Mouse (Mus musculus): ENCODE results near the gene Hyal6. TPM values are rescaled to one million over a fixed set of nuclear protein-coding genes. Genes with fewer than 3 reads are reported as not detected.

Hyal6 gene
- polyA plus RNA-seq, 1 experiment, result not detected

GRCm38 (mm10) chr6:24734565-24734964 is 1.5 kb downstream of the Hyal6 start:
- no peaks in the 10 kb centered on the region for H3K4me1 ChIP-seq (ENCODE audit: control insufficient read depth, insufficient read depth, low read length)
- no peak for DNase-seq

GRCm38 (mm10) chr6:24748029-24748428 is 15.0 kb downstream of the Hyal6 start, which contains the start of gene Hyal4:
Gene Hyal4, plus strand, starts transcription at chr6:24748329.
- Histone ChIP-seq H3K4me3 (replicated peaks; ENCODE audit: extremely low read depth, low read depth, low read length) (no peak within 1 kb of the TSS), H3K4me1 (ENCODE audit: control insufficient read depth, insufficient read depth, low read length) (no peaks in the 10 kb centered on the region)
- no peak for DNase-seq
- WGBS, result 83% methylated on average over 4 of the region's 4 CpGs
- TF ChIP-seq POLR2A (IDR thresholded peaks at IDR 0.05; ENCODE audit: borderline replicate concordance, extremely low read depth, low read depth, low read length), result no peak
- TF ChIP-seq CTCF (IDR thresholded peaks at IDR 0.05; ENCODE audit: insufficient read depth, low read length), result no peak

More at GRCm38 (mm10) chr6:24734565-24734964, 1.5 kb downstream of the Hyal6 start:
- TF ChIP-seq CTCF (IDR thresholded peaks at IDR 0.05; ENCODE audit: insufficient read depth, low read length), result no peak
- no peak overlapping the region for H3K4me3 ChIP-seq (replicated peaks; ENCODE audit: extremely low read depth, low read depth, low read length)
- 80% methylated on average over 6 of the region's 6 CpGs for WGBS

GRCm38 (mm10) chr6:24759281-24759680 is 26.2 kb downstream of the Hyal6 start:
- TF ChIP-seq POLR2A (IDR thresholded peaks at IDR 0.05; ENCODE audit: borderline replicate concordance, extremely low read depth, low read depth, low read length), result no peak
- no peak for TF ChIP-seq CTCF (IDR thresholded peaks at IDR 0.05; ENCODE audit: insufficient read depth, low read length)
- Histone ChIP-seq H3K4me1 (ENCODE audit: control insufficient read depth, insufficient read depth, low read length) (no peaks in the 10 kb centered on the region), H3K4me3 (replicated peaks; ENCODE audit: extremely low read depth, low read depth, low read length) (no peak overlapping the region)
- DNase-seq, result no peak
- WGBS, result 90% methylated on average over 3 of the region's 3 CpGs

GRCm38 (mm10) chr6:24766261-24766660 is 33.2 kb downstream of the Hyal6 start:
- no peak for TF ChIP-seq CTCF (IDR thresholded peaks at IDR 0.05; ENCODE audit: insufficient read depth, low read length)
- TF ChIP-seq POLR2A (IDR thresholded peaks at IDR 0.05; ENCODE audit: borderline replicate concordance, extremely low read depth, low read depth, low read length), result no peak
- H3K4me1 ChIP-seq (ENCODE audit: control insufficient read depth, insufficient read depth, low read length), result no peaks in the 10 kb centered on the region
- no peak overlapping the region for H3K4me3 ChIP-seq (replicated peaks; ENCODE audit: extremely low read depth, low read depth, low read length)
- WGBS, result 73% methylated on average over 2 of the region's 2 CpGs
- no peak for DNase-seq

- DNase-seq, result no peak
- 43% methylated on average over 2 of the region's 2 CpGs for WGBS
- Histone ChIP-seq H3K4me1 (ENCODE audit: control insufficient read depth, insufficient read depth, low read length) (no peaks in the 10 kb centered on the region), H3K4me3 (replicated peaks; ENCODE audit: extremely low read depth, low read depth, low read length) (no peak overlapping the region)
- no peak for TF ChIP-seq CTCF (IDR thresholded peaks at IDR 0.05; ENCODE audit: insufficient read depth, low read length)
- no peak for TF ChIP-seq POLR2A (IDR thresholded peaks at IDR 0.05; ENCODE audit: borderline replicate concordance, extremely low read depth, low read depth, low read length)
These were observed 46.1 kb downstream of the Hyal6 start for GRCm38 (mm10) chr6:24779182-24779581.

GRCm38 (mm10) chr6:24790888-24791287 is 57.8 kb downstream of the Hyal6 start, which contains the start of gene Spam1:
Gene Spam1, plus strand, starts transcription at chr6:24791188.
- no peak for TF ChIP-seq POLR2A (IDR thresholded peaks at IDR 0.05; ENCODE audit: borderline replicate concordance, extremely low read depth, low read depth, low read length)
- no peak for TF ChIP-seq CTCF (IDR thresholded peaks at IDR 0.05; ENCODE audit: insufficient read depth, low read length)
- H3K4me1 ChIP-seq (ENCODE audit: control insufficient read depth, insufficient read depth, low read length), result no peaks in the 10 kb centered on the region

More at GRCm38 (mm10) chr6:24790888-24791287, 57.8 kb downstream of the Hyal6 start, which contains the start of gene Spam1:
- DNase-seq, result no peak
- H3K4me3 ChIP-seq (replicated peaks; ENCODE audit: extremely low read depth, low read depth, low read length), result no peak within 1 kb of the TSS

Other genes starting within 250 kb of the Hyal6 start
- 0.36 and 0.75 TPM in 2 replicates for gene Iqub, start 218.2 kb upstream of the Hyal6 start, polyA plus RNA-seq (2012; rRNA removed)
- 2.7 and 4.3 TPM in 2 replicates for gene Ndufa5, start 205.2 kb upstream of the Hyal6 start, polyA plus RNA-seq (2012; rRNA removed)
- 0.09 and 0.46 TPM in 2 replicates for gene Asb15, start 205.1 kb upstream of the Hyal6 start, polyA plus RNA-seq (2012; rRNA removed)
- 2.3 and 6.4 TPM in 2 replicates for gene Lmod2, start 135.5 kb upstream of the Hyal6 start, polyA plus RNA-seq (2012; rRNA removed)
- gene Wasl, start 68.2 kb upstream of the Hyal6 start, polyA plus RNA-seq (2012; rRNA removed), result 70.0 and 123 TPM in 2 replicates
- not detected in 2 replicates for gene Hyal4, start 15.1 kb downstream of the Hyal6 start, polyA plus RNA-seq (2012; rRNA removed)
- gene Spam1, start 57.9 kb downstream of the Hyal6 start, polyA plus RNA-seq (2012; rRNA removed), result not detected in 2 replicates
- not detected in 2 replicates for gene Hyal5, start 124.8 kb downstream of the Hyal6 start, polyA plus RNA-seq (2012; rRNA removed)
- gene Tmem229a, start 223.1 kb downstream of the Hyal6 start, polyA plus RNA-seq (2012; rRNA removed), result 0.14 and 0.15 TPM in 2 replicates

Data from lung, adult 2 months (tissue).